Mouse (Mus musculus): ENCODE data around the gene Slc22a5. TPM values are rescaled to one million over a fixed set of nuclear protein-coding genes. Genes with fewer than 3 reads are reported as not detected.
"Not testable (repeated sequence)": the region's sequence is repeated elsewhere in the genome, so short reads cannot be mapped to it uniquely, and the experiment has no call there.

The Slc22a5 gene
- polyA plus RNA-seq, 1 experiment: 7.2 TPM

DNA sequence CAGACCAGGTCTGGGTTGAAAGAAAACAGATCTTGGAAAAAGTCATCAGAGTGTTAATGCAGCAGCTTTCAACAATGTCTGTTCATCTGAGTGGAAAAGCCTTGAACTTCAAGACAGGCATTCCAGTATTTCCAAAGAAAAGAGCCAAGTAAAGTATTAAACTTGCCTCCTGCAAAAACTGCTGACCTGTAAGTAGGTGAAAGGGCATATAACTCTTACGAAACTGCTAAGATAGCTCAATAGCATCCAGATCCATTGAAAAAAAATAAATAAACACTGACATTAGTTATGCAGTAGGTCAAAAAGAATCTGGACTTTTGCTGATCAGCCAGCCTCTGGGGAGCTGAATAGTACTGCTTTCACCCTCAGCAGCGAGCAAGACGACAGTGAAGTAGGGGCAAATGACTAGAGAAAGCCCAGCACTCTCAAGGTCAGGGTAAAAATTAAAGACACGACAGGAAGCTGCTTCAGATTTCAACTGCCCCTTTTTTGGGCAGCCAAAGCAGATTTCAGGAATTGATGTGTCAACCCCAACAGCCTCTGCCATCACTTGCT, 2.3 kb downstream of the Slc22a5 start:
- Histone ChIP-seq H3K4me1 (ENCODE audit: control insufficient read depth, insufficient read depth, low read length) (no peaks in the 10 kb centered on the region; the same call in 1 of the 2 replicates), H3K27ac (ENCODE audit: insufficient read depth, low read length) (no peak overlapping the region), H3K4me3 (ENCODE audit: insufficient read depth, low read length) (no peak overlapping the region)
- TF ChIP-seq CTCF (IDR thresholded peaks at IDR 0.05; ENCODE audit: borderline replicate concordance, insufficient read depth, low read length) (no peak), POLR2A (IDR thresholded peaks at IDR 0.05; ENCODE audit: low read depth, low read length) (no peak)

DNA sequence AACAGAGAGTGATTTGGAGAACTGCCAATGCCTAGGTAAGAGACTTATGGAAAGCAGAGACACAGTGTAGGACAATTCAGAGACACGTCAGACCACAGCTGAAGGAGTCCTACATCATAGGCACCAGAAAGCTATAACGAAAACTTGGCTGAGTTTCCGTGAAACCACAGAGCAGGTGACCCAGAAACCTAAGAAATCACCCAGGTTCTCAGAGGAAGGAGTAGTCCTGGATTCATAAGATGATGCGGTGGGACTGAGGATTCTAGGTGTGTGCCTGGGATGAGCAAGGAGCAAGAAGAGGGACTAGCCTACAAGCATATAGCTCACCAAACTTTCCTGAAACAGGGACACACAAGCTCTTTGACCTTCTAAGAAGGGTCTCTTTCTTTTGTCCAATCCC, 3.2 kb downstream of the Slc22a5 start:
- Histone ChIP-seq H3K27ac (ENCODE audit: insufficient read depth, low read length) (no peak overlapping the region), H3K4me1 (ENCODE audit: control insufficient read depth, insufficient read depth, low read length) (no peaks in the 10 kb centered on the region; the same call in 1 of the 2 replicates), H3K4me3 (ENCODE audit: insufficient read depth, low read length) (no peak overlapping the region)
- no peak for TF ChIP-seq CTCF (IDR thresholded peaks at IDR 0.05; ENCODE audit: borderline replicate concordance, insufficient read depth, low read length)
- TF ChIP-seq POLR2A (IDR thresholded peaks at IDR 0.05; ENCODE audit: low read depth, low read length): no peak

DNA sequence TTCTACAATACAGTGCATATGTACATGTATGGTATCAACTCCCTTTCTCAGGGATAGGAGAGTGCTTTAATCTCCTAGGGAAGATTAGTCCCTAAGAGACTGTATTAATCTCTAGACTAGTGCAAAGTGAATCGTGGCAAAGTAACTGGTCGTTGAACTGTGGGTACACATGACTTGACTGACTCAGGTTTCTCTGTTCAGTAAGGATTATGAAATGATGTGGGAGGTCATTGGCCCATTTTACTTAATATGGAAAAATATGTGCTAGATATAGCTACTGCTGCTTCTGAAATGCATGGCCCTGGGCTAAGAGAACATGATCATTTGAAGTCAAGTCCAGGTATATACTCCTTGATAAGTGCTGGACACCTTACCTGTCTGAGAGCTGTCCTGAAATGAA, 8.2 kb downstream of the Slc22a5 start:
- no peaks in the 10 kb centered on the region for H3K4me1 ChIP-seq (ENCODE audit: control insufficient read depth, insufficient read depth, low read length)
- H3K4me3 ChIP-seq (ENCODE audit: insufficient read depth, low read length): no peak overlapping the region
- no peak for TF ChIP-seq CTCF (IDR thresholded peaks at IDR 0.05; ENCODE audit: borderline replicate concordance, insufficient read depth, low read length)
- no peak for TF ChIP-seq POLR2A (IDR thresholded peaks at IDR 0.05; ENCODE audit: low read depth, low read length)
- H3K27ac ChIP-seq (ENCODE audit: insufficient read depth, low read length): no peak overlapping the region

DNA sequence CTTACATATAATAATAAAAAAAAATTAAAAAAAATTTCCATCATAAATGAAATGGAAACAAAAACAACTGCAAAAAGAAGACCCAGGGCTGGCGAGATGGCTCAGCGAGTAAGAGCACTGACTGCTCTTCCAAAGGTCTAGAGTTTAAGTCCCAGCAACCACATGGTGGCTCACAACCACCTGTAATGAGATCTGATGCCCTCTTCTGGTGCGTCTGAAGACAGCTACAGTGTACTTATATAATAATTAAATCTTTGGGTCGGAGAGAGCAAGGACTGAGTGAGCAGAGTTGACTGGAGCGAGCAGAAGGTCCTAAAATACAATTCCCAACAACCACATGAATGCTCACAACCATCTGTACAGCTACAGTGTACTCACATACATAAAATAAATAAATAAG, 13.4 kb downstream of the Slc22a5 start:
- H3K4me1 ChIP-seq (ENCODE audit: control insufficient read depth, insufficient read depth, low read length); H3K4me3 ChIP-seq (ENCODE audit: insufficient read depth, low read length); H3K27ac ChIP-seq (ENCODE audit: insufficient read depth, low read length): not testable (repeated sequence)

DNA sequence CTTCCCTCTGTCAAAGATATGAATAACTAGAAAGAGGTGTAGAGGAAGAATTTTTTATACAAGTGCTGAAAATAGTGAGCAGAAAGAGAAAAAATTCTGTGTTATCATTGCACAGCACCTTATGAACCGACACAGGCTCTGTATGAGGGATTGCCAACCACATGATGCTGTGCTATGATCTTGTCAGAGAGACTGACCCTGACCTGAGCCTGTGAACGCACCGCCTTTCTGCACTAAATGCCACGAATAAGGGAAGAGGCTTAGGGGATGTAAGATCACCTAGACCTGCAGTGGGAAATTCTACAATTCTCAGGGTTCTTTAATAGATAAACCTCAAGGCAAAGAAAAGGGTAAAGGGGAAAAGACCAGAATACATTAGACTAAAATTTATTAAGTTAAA, 15.0 kb downstream of the Slc22a5 start:
- Histone ChIP-seq H3K4me3 (ENCODE audit: insufficient read depth, low read length) (no peak overlapping the region), H3K27ac (ENCODE audit: insufficient read depth, low read length) (no peak overlapping the region), H3K4me1 (ENCODE audit: control insufficient read depth, insufficient read depth, low read length) (no peaks in the 10 kb centered on the region)
- no peak for TF ChIP-seq POLR2A (IDR thresholded peaks at IDR 0.05; ENCODE audit: low read depth, low read length)
- TF ChIP-seq CTCF (IDR thresholded peaks at IDR 0.05; ENCODE audit: borderline replicate concordance, insufficient read depth, low read length): no peak

DNA sequence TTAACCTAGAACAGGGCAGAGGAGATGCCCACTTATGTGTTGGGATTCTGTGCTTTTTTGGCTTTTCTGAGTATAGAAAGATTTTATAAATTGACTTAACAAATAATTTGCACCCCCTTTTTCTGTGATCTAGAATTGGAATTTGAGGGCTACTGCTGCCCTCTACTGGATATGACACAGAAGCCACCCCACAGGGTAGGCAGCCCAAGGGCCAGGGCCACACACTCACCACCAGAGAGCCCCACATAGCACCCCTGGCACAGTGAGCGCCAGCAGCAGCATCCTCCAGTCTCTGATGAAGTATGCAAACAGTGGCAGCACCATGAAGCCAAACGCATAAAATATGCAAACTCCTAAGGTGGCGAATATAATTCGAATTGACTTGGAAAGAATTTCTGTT, 16.8 kb downstream of the Slc22a5 start:
- no peak for TF ChIP-seq POLR2A (IDR thresholded peaks at IDR 0.05; ENCODE audit: low read depth, low read length)
- 0 out of 2 replicates have a peak, but pooled peaks have one; percentile 34 for TF ChIP-seq CTCF (IDR thresholded peaks at IDR 0.05; ENCODE audit: borderline replicate concordance, insufficient read depth, low read length)
- Histone ChIP-seq H3K4me1 (ENCODE audit: control insufficient read depth, insufficient read depth, low read length) (no peaks in the 10 kb centered on the region), H3K27ac (ENCODE audit: insufficient read depth, low read length) (no peak overlapping the region), H3K4me3 (ENCODE audit: insufficient read depth, low read length) (no peak overlapping the region)

DNA sequence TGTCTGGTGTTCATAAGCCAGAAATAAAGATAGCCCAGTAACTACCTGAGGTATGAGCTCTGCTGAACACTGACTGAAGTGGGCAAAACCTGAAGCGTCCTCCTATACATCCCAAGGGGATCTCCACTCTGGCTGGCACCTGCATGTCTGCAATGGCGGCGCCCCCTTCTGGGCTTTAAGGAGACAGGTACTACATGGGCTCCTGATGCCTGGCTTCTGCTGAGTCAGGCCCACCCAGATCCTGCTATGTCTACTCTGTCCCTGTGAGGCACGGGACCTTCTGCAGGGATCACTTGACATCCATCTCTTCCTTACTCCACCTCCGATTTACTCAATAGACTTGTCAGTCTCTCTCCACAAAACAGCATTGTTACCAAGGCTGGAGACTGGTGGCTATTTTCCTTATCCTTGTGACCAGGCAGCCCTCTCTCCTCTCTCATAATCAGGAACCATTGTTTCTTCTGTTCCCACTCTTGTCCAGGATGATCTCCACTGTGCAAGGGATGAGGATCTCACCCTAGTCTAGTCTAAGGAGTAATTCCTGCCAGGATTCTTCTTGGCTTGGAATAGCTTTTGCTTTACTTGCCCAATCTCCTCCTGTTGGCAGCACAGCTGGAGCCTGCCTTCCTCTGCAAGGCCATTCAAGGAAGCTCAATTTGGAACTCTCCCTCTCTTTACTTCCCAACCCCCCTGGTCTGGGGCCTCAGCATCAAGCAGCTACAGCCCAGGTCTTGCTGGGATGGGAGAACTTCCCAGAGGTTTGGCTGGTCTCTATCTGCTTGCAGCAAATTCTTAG, 17.4 kb downstream of the Slc22a5 start:
- H3K27ac ChIP-seq (ENCODE audit: insufficient read depth, low read length): not testable (repeated sequence)

DNA sequence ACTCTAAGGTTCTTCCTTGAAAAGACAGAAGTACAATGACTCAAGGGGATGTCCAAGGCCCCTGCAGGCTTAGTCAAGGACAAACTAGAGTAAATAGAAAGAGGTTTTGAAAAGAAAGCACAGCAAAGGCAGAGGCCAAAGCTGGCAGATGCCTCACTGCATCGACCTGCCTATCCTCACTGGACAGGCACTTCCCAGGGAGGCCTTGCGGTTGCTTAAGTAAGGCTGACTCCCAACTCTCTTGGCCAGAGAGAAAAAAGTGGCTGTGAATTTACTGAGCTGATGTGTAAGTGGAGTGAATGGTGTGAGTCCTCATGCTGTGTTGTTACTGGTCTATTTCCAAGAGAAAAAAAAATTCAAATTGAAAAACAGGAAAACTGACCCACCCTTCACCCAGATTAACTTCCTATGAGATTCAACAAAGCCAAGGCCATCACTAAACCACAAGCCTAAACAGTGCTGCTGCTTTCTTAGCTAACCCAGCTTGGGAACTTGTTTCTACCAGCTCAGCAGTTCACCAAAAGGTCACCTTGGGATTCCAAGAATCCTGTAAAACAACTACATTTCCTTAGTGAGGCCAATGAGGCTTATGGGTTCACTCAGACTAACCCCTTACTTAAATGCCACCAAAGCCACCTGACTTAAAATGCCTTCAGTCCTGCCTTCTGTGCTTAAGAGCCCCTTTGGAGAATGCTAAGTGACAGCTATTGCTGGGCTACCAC, 19.5 kb downstream of the Slc22a5 start:
- H3K4me3 ChIP-seq (ENCODE audit: insufficient read depth, low read length): no peak overlapping the region
- H3K4me1 ChIP-seq (ENCODE audit: control insufficient read depth, insufficient read depth, low read length): no peaks in the 10 kb centered on the region
- TF ChIP-seq POLR2A (IDR thresholded peaks at IDR 0.05; ENCODE audit: low read depth, low read length) (no peak), CTCF (IDR thresholded peaks at IDR 0.05; ENCODE audit: borderline replicate concordance, insufficient read depth, low read length) (no peak)
- no peak overlapping the region for H3K27ac ChIP-seq (ENCODE audit: insufficient read depth, low read length)

More for the DNA sequence above, 17.4 kb downstream of the Slc22a5 start:
- H3K4me3 ChIP-seq (ENCODE audit: insufficient read depth, low read length); H3K4me1 ChIP-seq (ENCODE audit: control insufficient read depth, insufficient read depth, low read length): not testable (repeated sequence)

DNA sequence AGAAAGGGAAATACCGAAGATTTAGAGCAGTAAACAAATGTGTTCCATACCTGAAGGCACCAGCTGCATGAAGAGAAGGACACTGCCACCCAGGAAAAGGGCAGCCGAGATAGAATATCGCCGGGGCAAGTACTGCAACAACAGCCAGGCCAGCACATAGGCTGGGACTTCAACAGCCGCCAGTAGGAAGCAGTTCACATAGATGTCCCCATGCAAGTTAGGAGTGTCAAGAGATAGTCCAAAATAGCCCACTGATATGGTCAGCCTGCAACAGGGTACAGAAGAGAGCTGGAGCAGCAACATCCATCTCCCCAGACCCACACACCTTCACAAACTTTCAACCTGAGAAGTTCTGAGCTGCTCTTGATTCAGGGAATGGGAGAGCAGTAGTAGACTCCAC, 22.3 kb downstream of the Slc22a5 start:
- no peak overlapping the region for H3K4me3 ChIP-seq (ENCODE audit: insufficient read depth, low read length)
- TF ChIP-seq CTCF (IDR thresholded peaks at IDR 0.05; ENCODE audit: borderline replicate concordance, insufficient read depth, low read length) (no peak), POLR2A (IDR thresholded peaks at IDR 0.05; ENCODE audit: low read depth, low read length) (no peak)
- H3K27ac ChIP-seq (ENCODE audit: insufficient read depth, low read length): no peak overlapping the region
- H3K4me1 ChIP-seq (ENCODE audit: control insufficient read depth, insufficient read depth, low read length): no peaks in the 10 kb centered on the region

DNA sequence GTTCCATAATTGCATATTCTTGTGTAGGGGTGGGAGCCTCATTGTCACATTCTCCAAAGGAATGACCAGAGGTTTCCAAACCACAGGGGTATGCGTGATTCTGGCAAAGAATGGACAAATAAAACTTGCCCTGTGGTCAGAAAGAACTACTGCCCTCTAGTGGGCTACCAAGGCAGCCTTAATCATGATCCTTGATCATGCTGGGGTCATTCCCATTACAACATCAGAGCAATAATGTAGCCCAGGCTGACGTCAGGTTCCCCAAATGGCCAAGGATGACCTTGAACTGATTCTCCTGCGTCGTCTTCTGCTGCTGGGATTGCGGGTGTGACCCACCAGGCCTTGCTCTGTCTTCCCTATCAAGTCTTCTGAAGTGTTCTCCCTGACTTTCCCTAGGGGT, 23.1 kb downstream of the Slc22a5 start:
- H3K4me3 ChIP-seq (ENCODE audit: insufficient read depth, low read length); H3K27ac ChIP-seq (ENCODE audit: insufficient read depth, low read length); H3K4me1 ChIP-seq (ENCODE audit: control insufficient read depth, insufficient read depth, low read length): not testable (repeated sequence)

DNA sequence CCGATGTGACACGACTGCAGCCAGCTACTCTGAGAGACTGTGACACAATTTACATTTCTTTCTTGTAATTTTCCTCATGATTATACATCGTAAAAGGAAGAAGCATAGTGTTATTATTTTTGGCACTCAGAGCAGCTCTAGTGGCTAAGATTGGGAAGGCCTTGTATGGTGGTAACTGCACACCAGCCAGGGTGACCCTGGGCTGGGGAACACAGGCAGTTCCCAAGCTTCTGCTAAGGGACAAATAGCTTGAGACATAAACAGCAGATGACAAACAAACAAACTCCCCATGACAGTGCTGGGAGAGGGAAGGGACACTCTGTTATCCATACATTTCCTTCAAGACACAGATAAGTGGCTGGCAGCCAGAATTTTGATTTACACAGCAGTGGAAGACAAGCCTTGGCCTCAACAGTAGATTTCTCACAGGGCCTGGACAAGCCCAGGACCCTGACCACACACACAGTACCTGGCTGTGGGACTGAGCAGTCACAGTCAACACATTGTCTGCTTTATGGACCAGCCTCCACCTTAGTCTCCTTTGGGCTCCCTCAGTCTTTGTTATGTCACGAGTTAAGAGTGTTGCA, 26.6 kb downstream of the Slc22a5 start:
- not testable (repeated sequence) for H3K4me1 ChIP-seq (ENCODE audit: control insufficient read depth, insufficient read depth, low read length); H3K4me3 ChIP-seq (ENCODE audit: insufficient read depth, low read length); H3K27ac ChIP-seq (ENCODE audit: insufficient read depth, low read length)

DNA sequence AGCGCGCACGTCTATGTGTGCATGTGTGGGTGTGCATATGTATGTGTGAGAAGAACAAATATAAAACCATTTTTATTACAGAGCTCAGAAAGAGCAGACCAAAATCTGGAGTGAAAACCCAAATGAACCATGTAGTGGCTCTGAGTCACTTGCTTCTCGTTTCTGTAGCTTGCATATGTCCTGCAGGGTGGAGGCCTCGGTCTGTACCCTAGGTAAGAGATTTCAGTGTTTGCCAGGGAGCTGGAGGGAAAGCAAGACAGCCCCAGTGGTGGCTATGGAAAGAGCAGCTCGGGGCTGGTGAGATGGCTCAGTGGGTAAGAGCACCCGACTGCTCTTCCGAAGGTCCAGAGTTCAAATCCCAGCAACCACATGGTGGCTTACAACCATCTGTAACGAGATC, 30.5 kb downstream of the Slc22a5 start:
- H3K4me3 ChIP-seq (ENCODE audit: insufficient read depth, low read length); H3K4me1 ChIP-seq (ENCODE audit: control insufficient read depth, insufficient read depth, low read length); H3K27ac ChIP-seq (ENCODE audit: insufficient read depth, low read length): not testable (repeated sequence)

DNA sequence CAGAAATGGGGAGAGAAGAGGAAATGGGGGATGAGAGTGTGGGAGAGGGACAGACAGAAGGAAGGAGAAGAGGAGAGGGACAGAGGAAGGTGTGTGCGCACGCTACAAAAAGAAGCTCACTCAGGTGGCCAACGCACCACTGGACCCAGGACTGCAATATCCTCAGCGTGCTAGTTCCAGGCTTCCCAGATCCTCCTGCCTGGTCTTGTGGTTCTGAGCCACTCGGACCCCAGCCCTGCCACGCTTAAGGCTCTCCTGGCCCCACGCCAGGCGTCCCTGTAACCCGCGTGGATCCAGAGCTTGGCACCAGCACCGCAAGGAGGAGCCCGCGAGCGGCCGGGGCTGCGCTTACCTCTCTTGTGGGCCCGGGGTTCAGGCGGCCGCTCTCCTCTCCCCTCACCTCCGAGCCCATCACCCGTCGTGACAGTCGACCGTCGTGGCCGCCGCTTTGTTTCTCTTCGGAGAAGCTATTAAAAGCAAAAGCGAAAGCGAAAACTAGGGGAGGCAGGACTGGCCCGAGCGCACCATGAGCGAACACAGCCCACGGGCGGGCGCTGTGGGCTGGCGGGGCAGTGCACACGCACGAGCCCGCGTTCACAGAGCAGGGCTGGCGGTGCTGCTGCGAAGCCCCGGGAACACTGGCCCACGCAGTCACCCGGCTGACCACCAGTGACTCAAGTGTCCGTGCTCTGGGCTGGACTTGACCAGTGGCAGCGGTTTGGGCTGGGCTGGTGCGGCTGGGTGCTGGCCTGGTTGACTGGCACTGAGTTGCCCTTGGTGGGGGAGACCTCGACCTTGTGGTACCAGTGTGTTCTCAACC, 32.5 kb downstream of the Slc22a5 start, which contains the start of gene Gm12216:
Gene Gm12216 (minus strand): TSS at position 496 of the 820 bp plus-strand sequence.
- not testable (repeated sequence) for H3K27ac ChIP-seq (ENCODE audit: insufficient read depth, low read length); H3K4me1 ChIP-seq (ENCODE audit: control insufficient read depth, insufficient read depth, low read length)
- H3K4me3 ChIP-seq (ENCODE audit: insufficient read depth, low read length): peak within 1 kb of the TSS; percentile 51
